Mouse (Mus musculus): ENCODE results near the gene Sept1.
A peak's percentile ranks its signal among the peaks of the same experiment; 100 is the strongest.

GRCm38 (mm10) chr7:127208553-127209438 is 24.1 kb downstream of the Sept1 start, which contains the start of gene Mylpf:
- no peak for TF ChIP-seq MAFK (IDR thresholded peaks at IDR 0.05; ENCODE audit: insufficient read depth, low read depth, low read length)
- TF ChIP-seq CHD2 (IDR thresholded peaks at IDR 0.05; ENCODE audit: low read depth, low read length), result peak; percentile 75
- TF ChIP-seq ZC3H11A (IDR thresholded peaks at IDR 0.05; ENCODE audit: borderline replicate concordance, low read depth, low read length), result no peak
- peak; percentile 99 for TF ChIP-seq ZNF384 (IDR thresholded peaks at IDR 0.05; ENCODE audit: low read depth, low read length)
